Mouse (Mus musculus) lung, postnatal 10 days (tissue): ENCODE measurements around the gene Pacrg.

Source experiments
- DNase-seq: peaks from one replicate; pipeline ENCODE4 v3.0.0; 2021

Gene Pacrg

GRCm38 (mm10) chr17:10737966-10738365 is 102.1 kb downstream of the Pacrg start:
- DNase-seq: no peak

GRCm38 (mm10) chr17:10734733-10735132 is 105.4 kb downstream of the Pacrg start:
- DNase-seq: no peak

GRCm38 (mm10) chr17:10732303-10733048 is 107.6 kb downstream of the Pacrg start:
- no peak for DNase-seq

DNA sequence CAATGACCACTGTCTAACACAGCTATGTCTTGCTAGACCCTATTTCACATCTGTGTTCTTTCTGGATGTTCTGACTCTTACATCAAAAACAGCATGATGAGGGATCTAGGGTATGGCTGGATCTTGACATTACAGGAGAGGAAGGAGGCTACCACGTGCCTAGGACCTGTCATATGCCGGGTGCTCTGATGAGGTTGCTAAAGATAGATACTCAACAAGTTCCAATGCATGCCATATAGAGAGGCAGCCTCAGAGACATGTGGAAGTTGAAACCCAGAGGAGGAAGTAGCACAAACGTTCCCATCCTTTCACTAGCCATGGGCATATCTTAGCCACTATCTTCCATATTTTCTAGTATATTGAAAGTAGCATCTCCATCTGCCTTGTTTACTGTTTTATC is 115.3 kb downstream of the Pacrg start:
- DNase-seq: no peak

GRCm38 (mm10) chr17:10721562-10721961 is 118.5 kb downstream of the Pacrg start:
- no peak for DNase-seq

DNA sequence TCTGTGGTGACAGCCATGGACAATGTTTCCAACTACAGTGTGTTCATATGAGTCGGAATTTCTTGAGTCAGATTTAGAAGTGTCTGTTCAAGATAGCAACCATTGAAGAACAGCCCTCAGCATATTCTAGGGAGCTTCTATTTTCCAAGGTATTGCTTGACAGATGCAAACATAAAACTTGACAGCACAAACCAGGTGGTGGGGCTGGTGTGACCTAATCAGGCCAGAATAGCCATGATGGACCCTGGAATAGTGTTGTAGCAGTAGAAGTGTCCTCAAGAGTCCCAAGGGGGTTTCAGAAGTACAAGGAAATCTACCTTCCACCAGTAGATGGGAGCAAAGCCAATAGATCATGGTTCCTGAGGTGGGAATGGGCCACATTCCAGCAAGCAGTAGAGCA is 123.0 kb downstream of the Pacrg start:
- no peak for DNase-seq

- DNase-seq: peak; percentile 3
Observed at GRCm38 (mm10) chr17:10702781-10703180, 137.3 kb downstream of the Pacrg start.

DNA sequence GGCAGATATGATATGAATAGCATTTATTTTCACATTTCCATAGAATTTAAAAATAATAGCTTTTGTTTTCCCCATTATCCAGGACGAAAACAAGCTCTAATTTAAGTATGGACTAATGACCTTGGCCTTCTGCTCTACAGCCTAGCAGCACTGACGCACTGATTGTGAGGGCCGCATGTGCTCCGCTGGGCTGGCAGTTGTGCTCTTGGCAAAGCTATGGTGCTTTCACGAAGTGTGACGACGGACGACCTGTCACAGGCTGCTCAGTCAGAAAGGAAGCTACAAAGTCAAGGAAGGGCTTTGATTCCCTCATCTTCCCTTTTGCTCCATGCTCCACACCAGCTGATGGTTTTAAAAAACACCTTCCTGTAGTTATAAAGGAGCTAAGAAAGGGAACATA is 142.1 kb downstream of the Pacrg start:
- no peak for DNase-seq

- no peak for DNase-seq
Observed at GRCm38 (mm10) chr17:10695421-10695820, 144.7 kb downstream of the Pacrg start.

GRCm38 (mm10) chr17:10677098-10677497 is 163.0 kb downstream of the Pacrg start:
- no peak for DNase-seq

- DNase-seq: no peak
Observed at GRCm38 (mm10) chr17:10675536-10675935, 164.6 kb downstream of the Pacrg start.

- DNase-seq: no peak
Observed at GRCm38 (mm10) chr17:10675048-10675447, 165.1 kb downstream of the Pacrg start.

DNA sequence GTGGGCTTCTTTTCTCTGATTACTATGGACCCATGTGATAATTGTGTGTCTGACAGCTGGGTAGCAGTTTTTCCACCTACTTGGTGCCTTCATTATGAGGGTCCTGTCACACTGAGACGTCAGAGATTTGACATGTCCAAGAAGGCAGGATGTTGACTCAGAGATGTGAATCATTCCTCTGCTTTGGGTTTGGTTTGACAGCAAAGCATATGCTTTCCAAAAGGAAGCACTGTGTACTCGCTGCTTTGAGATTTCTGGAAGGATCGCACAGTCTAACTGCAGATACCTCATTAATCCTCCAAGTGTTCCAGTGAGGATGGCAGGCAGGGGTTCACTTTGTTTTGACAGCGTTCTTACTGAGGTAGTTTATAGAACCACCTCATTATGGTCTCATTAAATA is 178.8 kb downstream of the Pacrg start:
- DNase-seq: no peak

- no peak for DNase-seq
Observed at GRCm38 (mm10) chr17:10643604-10644003, 196.5 kb downstream of the Pacrg start.

DNA sequence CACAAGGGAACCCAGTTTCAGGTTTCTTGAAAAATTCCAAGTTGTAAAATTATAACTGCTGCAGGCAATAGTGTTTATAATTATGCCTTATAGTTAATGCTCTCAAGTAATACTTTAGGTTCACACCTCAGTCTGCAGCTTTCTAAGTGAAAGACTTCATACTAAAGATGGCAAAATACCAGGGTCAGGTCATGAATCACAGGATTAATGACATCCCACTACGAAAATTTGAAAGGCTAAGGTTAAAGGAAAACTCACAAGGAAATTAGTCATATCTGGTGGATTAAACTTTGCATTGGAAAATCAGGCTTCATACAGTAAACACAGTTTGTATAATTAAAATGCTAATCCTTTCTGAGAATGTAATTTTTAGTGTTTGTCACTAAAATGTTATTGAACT is 200.3 kb downstream of the Pacrg start:
- DNase-seq: no peak

GRCm38 (mm10) chr17:10635955-10636470 is 204.1 kb downstream of the Pacrg start:
- no peak for DNase-seq

- DNase-seq: no peak
Observed at GRCm38 (mm10) chr17:10635470-10635869, 204.6 kb downstream of the Pacrg start.

GRCm38 (mm10) chr17:10635046-10635445 is 205.1 kb downstream of the Pacrg start:
- no peak for DNase-seq

DNA sequence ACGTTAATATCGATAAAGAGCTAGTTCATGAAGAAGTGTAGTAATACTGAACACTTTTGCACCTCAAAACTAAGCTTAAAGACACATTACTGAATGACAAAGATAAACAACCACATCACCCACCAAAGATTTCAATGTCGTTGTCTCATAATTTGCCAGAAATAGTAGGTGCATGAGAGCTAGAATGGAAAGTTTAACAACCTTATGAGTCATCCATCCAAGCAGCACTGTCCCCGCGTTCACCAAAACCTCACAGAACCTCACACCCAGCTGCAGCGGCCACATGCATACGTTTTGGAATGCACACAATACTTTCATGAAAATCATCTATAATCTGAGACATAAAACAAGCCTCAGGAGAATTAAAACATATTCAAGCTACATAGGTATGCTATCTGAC is 206.3 kb downstream of the Pacrg start:
- no peak for DNase-seq

GRCm38 (mm10) chr17:10628240-10628639 is 211.9 kb downstream of the Pacrg start:
- DNase-seq: no peak

DNA sequence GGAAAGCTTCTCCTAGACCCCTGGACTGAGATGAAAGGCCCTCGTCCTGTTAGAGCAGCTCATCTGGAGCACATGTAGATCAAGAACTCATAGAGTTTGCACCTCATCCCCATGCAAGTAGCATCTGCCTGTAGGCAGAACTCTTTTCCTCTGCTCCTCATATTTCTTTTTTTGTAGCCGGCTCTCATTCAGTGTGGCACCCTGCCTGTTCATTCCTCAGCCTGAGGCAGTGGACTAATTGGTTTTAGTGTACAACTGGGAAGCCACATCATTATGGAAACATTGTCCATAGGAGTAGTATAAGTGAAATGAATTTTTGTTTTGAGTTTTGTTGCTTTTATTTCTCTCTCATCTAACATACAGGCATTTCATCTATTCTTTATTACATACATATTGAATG is 212.6 kb downstream of the Pacrg start:
- no peak for DNase-seq

DNA sequence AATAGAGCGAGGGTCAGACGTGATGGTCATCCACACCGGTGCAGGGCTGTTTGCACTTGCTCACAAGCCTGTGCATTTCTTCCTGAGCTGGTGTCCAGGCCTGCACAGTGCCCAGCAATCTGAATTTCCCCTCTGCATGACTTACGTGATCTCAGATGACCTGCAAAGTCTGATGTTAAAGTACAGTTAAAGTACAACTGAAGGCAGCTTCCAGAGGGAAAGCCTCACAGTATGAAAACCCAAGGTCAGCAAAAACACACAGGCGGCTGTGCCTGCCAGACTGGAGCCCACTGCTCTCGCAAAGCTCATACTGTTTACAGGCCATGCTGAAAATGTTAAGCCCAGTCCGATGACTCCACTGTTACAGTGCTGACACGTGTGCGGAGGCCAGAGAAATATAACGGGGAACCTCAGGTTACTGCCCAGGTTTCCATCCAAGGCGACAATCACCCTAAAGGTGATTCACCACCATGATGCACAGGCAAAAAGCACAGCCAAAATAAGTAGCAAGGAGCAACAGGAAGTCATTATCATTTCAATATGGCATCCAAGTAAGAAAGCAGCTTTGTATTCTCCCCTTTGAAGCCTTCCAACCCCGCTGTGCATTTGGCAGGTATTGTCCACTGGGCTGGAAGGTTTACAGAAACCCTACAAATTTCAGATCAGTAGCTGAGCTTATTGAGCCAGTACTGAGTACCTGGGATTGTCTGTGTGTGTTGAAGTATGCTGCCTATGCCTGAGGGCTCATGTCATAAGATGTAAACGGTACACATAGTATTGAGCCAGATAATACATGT is 213.6 kb downstream of the Pacrg start:
- no peak for DNase-seq

DNA sequence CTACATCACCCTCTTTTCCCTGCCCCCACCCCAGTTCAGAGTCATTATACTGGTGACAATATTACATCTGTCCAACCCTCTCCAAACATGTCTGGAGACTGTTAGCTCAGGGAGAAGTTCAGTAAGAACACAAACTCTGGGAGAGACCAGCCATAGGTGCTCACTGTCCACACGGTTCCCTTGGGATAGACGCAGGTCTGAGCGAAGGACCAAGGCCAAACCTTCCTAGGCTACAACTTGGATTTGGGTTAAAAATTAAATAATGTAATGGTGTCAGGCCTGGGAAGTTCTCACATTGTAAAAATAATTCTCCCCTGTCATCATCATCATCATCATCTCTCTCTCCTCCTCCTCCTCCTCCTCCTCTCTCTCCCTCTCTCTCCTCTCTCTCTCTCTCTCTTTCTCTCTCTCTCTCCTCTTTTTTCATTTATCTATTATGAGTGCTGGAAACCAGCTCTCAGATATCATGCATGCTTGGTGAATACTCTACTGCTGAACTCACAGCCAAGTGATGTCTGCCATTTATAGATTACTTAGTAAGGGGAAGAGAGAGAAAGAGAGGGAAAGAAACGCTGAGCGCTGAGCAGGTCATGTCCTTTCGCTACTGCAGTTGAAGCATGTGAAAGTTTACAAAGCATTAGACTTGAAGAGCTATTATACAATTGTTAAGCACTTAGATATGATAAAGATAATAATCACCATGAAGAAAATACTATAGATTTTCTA is 215.2 kb downstream of the Pacrg start:
- DNase-seq: no peak
